Mouse (Mus musculus) kidney, postnatal 25 days (tissue): ENCODE measurements at regions not wholly inside any gene's neighbourhood (a gene's known extent, or its start where the extent isn't known, plus 50 kb on each side); places are given as distances from the start of the nearest gene placed in this dataset.

Experiments used
- DNase-seq, 2 experiments: peaks; one replicate each; pipeline ENCODE4 v3.0.0; 2021; ENCODE audit warnings: mixed read lengths in 2 of 2

DNA sequence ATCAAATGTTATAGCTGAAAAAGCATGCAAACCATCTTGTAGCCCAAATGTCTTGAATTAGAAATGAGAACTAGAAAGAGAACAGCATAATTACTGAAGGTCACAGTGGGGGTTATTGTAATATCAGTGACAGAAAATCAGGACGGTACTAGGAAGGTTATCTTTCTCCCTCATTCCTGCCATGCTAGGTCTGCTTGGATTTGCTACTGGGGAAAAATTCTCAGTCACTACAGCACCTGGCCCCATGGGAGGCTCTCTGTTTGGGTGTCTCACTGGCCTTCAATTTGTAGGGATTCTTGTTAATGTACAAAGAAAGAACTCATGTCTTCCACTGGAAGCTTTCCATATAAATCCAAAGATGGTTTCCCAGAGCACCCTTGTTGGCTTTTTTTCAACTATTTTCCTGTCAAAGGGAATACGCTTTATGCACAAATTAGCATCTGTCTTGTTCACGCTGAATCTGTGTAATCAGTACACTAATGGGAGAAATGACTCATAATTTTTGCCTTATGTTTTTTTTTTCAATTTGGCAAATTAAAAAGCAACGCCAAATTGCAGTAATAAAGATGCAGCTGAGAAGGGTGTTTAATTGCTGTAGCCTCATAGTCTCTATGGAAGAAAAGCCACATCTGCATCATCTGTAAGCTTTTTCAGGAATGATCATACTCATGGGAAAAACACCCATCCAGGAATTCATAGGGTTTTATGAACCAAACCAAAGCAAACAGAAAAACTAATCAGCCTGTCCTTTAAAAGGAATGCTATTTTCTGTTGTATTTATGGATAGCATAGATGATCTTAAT lies 290.2 kb upstream of the Arhgef26 start:
- DNase-seq = no peak

DNA sequence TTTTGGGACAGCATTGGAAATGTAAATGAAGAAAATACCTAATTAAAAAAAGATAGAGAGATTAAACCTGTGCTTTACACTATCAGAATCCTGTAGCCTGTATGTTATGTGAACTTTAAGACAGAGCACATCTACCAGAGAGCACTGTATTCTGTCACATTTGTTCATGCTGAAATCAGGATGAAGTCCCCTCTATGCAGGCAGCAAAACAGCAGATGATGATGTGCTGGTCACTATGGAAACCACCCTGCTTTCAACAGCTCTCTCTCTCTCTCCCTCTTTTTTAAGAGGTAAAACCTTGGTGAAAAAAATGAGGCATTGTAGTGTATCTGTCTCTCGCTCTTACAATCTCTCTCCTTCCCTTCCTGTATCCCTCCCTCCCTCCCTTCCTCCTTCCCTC lies 283.9 kb upstream of the Arhgef26 start:
- DNase-seq = no peak

DNA sequence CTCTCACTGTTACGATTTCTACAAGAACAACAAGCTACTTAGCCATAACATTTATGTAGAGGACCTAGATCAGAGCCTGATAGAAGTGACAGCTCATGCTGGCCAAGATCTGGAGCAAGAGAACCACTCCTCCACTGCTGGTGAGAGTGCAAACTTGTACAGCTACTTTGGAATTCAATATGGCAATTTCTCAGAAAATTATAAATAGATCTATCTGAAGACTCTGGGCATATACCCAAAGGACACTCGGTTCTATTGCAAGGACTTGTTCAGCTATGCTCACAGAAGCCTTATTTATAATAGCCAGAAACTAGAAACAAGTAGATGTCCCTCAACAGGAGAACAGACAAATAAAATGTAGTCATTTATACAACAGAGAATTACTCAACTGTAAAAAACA lies 259.6 kb upstream of the Arhgef26 start:
- DNase-seq = no peak

DNA sequence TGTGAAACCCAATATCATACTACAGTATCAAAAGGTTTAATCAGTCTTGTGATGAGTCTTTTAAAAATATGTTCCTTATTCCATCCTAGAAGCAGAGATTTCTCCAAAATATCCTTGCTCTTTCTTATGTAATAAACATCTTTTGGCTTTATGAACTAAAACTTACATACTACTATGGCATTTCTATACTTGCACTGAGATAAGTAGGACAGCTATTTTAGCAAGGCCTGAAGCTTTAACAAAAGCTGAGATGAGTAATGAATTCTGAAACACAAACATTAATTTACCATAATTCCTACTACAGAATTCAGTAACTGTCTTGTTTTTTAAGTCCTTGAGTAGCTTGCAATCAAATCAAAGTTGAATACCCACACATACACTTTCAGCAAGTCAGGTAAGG lies 252.6 kb upstream of the Arhgef26 start:
- no peak for DNase-seq

DNA sequence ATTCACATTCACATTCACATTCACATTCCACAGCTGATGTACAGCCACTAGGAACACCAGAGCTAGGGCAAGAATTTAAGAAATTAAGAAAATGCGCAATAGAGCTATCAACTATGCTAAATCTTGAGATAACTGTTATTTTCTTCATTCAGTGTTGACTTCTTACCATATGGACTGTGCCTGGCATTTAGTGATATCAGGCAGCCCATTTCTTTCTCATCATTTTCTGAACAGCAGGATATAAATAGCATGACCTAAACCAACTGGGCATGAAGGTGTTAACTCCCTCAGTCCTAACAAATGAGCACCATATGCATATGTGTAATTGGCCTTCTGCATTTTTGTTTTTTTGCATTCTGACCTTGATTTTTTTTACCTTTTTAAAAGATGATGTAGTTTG lies 250.9 kb upstream of the Arhgef26 start:
- DNase-seq = no peak

DNA sequence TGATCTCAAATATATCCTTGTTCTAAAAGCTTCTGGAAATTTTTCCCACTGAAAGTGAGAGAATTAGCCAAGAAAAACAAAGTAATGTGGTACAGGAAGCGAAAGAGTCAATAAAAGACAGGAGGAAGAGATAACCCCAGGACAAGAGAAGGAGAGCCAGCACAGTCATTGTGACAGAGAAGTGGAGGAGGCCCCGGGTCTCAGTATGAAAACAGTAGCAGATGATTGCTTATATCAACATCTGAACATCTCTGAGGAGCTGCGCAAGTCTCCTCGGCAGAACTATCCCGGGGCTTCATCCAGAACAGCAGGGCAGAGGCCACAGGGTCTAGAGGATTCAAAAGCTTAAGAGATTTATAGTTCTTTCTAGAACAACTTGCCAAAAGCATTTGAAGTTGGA lies 235.0 kb upstream of the Arhgef26 start:
- DNase-seq = peak; percentile 43 to 66

DNA sequence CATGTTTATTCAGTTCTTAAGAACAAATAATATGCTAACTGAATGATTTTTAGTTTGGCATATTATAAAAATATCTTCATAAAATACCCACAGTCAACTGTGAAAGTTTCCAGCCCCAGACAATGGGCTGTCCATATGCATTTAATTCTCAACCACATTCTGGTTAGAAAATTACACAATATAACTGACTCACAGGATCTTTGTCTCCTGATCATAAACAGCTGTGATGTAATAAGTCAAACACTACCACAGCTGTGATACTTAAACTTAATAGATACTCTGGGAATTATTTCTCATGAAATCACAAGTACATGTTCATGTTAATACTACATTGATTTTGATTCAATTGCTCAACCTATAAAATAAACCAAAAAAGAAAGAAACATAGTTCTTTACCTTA lies 234.3 kb upstream of the Arhgef26 start:
- no peak for DNase-seq

DNA sequence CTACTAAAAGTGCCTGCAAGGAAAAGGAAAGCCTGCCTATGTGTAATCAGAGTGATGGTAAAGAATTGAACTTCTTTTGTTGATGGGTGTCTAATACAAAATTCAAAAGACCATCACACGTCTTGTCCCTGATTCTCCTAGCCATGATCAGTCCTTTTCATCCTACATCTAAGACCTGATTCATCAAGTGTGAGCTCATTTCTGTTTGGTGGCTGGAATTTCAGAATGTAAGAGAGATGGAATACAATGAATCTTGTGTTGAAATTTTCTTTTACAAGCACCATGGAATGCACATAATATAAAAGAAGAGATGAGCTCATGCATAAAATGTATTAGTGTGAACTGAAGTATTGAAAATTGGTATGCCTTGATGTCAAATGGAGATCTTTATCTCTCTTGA lies 233.6 kb upstream of the Arhgef26 start:
- no peak for DNase-seq

DNA sequence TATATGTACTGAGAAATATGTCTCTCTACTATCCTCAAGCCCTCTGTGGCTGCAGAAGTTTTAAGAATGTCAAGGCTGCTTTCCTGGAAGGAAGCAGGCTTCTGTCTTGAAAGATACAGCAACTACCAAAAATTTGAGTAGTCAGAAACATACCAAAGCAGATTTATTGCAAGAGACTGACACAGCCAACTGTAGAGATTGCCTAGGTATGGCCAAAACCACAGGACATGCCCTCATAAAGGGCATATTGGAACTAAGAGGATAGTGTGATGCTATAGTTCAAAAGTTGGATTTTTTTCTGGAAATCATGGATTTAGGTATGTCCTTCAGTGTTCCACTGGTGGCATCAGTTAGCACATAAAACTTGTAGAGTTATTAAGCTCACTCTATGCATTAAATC lies 230.8 kb upstream of the Arhgef26 start:
- DNase-seq = no peak
